ENCODE assay signal across 8 mouse cellular contexts in the genomic region with DNA sequence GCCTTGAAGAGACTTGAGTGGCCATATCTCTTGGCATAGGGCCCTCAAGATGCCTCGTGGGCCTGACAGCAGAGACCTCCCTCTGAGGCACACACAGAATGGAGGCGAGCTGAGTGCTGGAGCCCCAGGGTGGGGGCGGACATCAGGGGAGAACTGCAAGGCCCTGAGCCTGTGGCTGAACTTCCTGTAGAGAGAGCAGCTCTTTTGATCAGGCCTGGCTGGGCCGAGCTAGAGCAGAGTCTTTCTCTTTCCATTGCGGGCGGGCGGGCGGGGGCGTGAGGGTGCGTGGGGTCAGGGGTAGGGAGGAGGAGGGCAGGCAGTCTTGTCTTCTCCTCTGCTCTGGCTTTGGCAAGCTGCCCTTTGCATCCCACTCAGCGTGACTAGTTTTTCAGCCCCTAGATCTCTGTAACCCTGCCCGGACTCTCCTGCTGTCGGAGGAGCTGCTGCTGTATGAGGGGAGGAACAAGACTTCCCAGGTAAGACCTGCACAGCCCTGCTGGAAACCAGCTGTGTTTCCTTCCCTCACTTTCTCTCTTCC.
A peak's percentile ranks its signal among the peaks of the same experiment; 100 is the strongest.
DNase-seq lines count a peak whose midpoint lies in the region; ATAC-seq and TF ChIP-seq lines count a peak whose summit lies in the region.

No protein-coding gene starts in this region.

- no peaks in the 10 kb centered on the region for H3K27me3 ChIP-seq in lung, embryonic 15.5 days
- no peaks in the 10 kb centered on the region for H3K27me3 ChIP-seq in testis, adult 2 months (ENCODE audit: control insufficient read depth, insufficient read depth, low read length)

- peak; percentile 43; the same call in 1 of the 2 replicates for ATAC-seq in lung, embryonic 15.5 days (ENCODE audit: borderline replicate concordance, extremely low read depth, low FRiP score, low TSS enrichment)

- H3K4me1 ChIP-seq in lung, embryonic 15.5 days, result peaks cover 36% of the 10 kb centered on the region
- peaks cover 3% of the 10 kb centered on the region; the same call in 1 of the 2 replicates for H3K4me1 ChIP-seq in testis, adult 2 months (ENCODE audit: control insufficient read depth, insufficient read depth, low read length)

- WGBS in lung, embryonic 15.5 days, result 23% methylated on average over 13 of the region's 13 CpGs

- no peak overlapping the region for H3K27ac ChIP-seq in lung, embryonic 15.5 days
- peak overlapping the region; percentile 45; the same call in 1 of the 2 replicates for H3K27ac ChIP-seq in testis, adult 2 months (ENCODE audit: control insufficient read depth, insufficient read depth, low read depth, low read length)

- 0 out of 2 replicates have a peak, but pooled peaks cover 4% of the 10 kb centered on the region for H3K36me3 ChIP-seq in lung, embryonic 15.5 days
- no peaks in the 10 kb centered on the region for H3K36me3 ChIP-seq in testis, adult 2 months (ENCODE audit: control insufficient read depth, insufficient read depth, low read length)

- H3K4me2 ChIP-seq in lung, embryonic 15.5 days, result no peak overlapping the region

- H3K9ac ChIP-seq in lung, embryonic 15.5 days, result no peak overlapping the region

- no peak for TF ChIP-seq POLR2A in testis, adult 2 months (IDR thresholded peaks at IDR 0.05; ENCODE audit: control insufficient read depth, low read depth, low read length)

- no peak overlapping the region for H3K4me3 ChIP-seq in lung, embryonic 15.5 days
- H3K4me3 ChIP-seq in testis, adult 2 months (ENCODE audit: control insufficient read depth, low read depth, low read length), result no peak overlapping the region; the same call in 1 of the 2 replicates

- TF ChIP-seq CTCF in testis, adult 2 months (IDR thresholded peaks at IDR 0.05; ENCODE audit: control insufficient read depth, insufficient read depth, insufficient replicate concordance, low read depth, low read length), result no peak

- H3K9me3 ChIP-seq in lung, embryonic 15.5 days, result no peaks in the 10 kb centered on the region

- peak; percentile 42 for DNase-seq in kidney, adult 9 months
- DNase-seq in kidney, adult 8-10 months, result no peak
- peak; percentile 61 for DNase-seq in heart, postnatal 4 days
- DNase-seq in urinary bladder, adult 18-20 months (ENCODE audit: low spot score in 2 of 2), result no peak
- DNase-seq in gastrocnemius, postnatal 4 days (ENCODE audit: low spot score in 2 of 2), result no peak
- DNase-seq in cerebellum, adult 9-10 months, result no peak

Comparison
In these comparisons a context has a peak if more than half of its experiments do, and no peak if none do; other contexts are left out.
1. DNase-seq: peak in kidney, adult 9 months (single experiment) and heart, postnatal 4 days (single experiment); none in kidney, adult 8-10 months (0 of 2), urinary bladder, adult 18-20 months (0 of 2), gastrocnemius, postnatal 4 days (0 of 2) and cerebellum, adult 9-10 months (single experiment).